Mouse (Mus musculus) heart, adult 2 months (tissue): ENCODE results near the gene Ttc3.

Experiments
- CTCF ChIP-seq: fragments of 200-600 bp; IDR thresholded peaks from 2 replicates; pipeline ENCODE4 v1.8.1; 2022; ENCODE audit warnings: antibody characterized with exemption, mild to moderate bottlenecking, moderate library complexity
- EP300 ChIP-seq: fragments of 200-500 bp; IDR thresholded peaks from 2 replicates; pipeline ENCODE4 v1.6.1; 2011; ENCODE audit warnings: low read depth, low read length, control low read depth; ENCODE audit not compliant: insufficient read depth
- POLR2A ChIP-seq: fragments of 200-500 bp; IDR thresholded peaks from 2 replicates; pipeline ENCODE4 v1.6.1; 2011; ENCODE audit warnings: mild to moderate bottlenecking, low read depth, low read length, control low read depth; ENCODE audit not compliant: insufficient read depth

- TF ChIP-seq POLR2A: no peak
- TF ChIP-seq EP300: no peak
- TF ChIP-seq CTCF: peak; percentile 22; the same call in 1 of the 2 replicates
Measured at GRCm38 (mm10) chr16:94402185-94402584, 31.8 kb downstream of the Ttc3 start.
